Mouse (Mus musculus) lung, embryonic 16.5 days (tissue): Measurements from ENCODE around the gene Rspry1. TPM values are rescaled to one million over a fixed set of nuclear protein-coding genes. Genes with fewer than 3 reads are reported as not detected.

Source experiments
- ATAC-seq: fragments of 200-750 bp; cut with Nextera tagmentation; 2 replicates; pipeline ENCODE4 v1.8.0; 2017; ENCODE audit warnings: low read depth, mild to moderate bottlenecking, moderate library complexity
- H3K27ac ChIP-seq: fragments of 300-500 bp; sonication (generic); 2 replicates; pipeline ENCODE4 v1.5.1; 2014; ENCODE audit warnings: mild to moderate bottlenecking, control low read depth, low read length
- H3K27me3 ChIP-seq: fragments of 300-500 bp; sonication (generic); 2 replicates; pipeline ENCODE4 v1.6.1; 2014; ENCODE audit warnings: low read depth, low read length, mixed read lengths; ENCODE audit not compliant: control insufficient read depth, insufficient read depth
- H3K36me3 ChIP-seq: fragments of 300-500 bp; sonication (generic); 2 replicates; pipeline ENCODE4 v1.6.1; 2014; ENCODE audit warnings: low read length; ENCODE audit not compliant: control insufficient read depth, insufficient read depth
- H3K4me1 ChIP-seq: fragments of 300-500 bp; sonication (generic); replicated peaks from 2 replicates; pipeline ENCODE4 v1.6.1; 2014; ENCODE audit warnings: low read length, mixed read lengths; ENCODE audit not compliant: control insufficient read depth, insufficient read depth
- H3K4me2 ChIP-seq: fragments of 300-500 bp; sonication (generic); 2 replicates; pipeline ENCODE4 v1.6.1; 2014; ENCODE audit warnings: low read depth, low read length, control low read depth
- H3K4me3 ChIP-seq: fragments of 300-500 bp; sonication (generic); 2 replicates; pipeline ENCODE4 v1.5.1; 2014; ENCODE audit warnings: mild to moderate bottlenecking, low read length, control low read depth
- H3K9ac ChIP-seq: fragments of 300-500 bp; sonication (generic); 2 replicates; pipeline ENCODE4 v1.6.1; 2014; ENCODE audit warnings: low read length, control low read depth
- H3K9me3 ChIP-seq: fragments of 300-500 bp; sonication (generic); 2 replicates; pipeline ENCODE4 v1.6.1; 2016; ENCODE audit warnings: low read length; ENCODE audit not compliant: control insufficient read depth
- WGBS: fragments of 180-500 bp; shearing (Covaris S2); extraction: QIAGEN DNeasy Blood & Tissue Kit; methylation state at CpG from one replicate; pipeline ENCODE4 v1.1.7; 2014; 5-methylcytosine and 5-hydroxymethylcytosine counted together
- polyA plus RNA-seq: library from polyadenylated mRNA; unstranded; fragments of >200 nt; fragmentation: Nextera tagmentation; extraction: Ambion mirVana; gene quantifications from 2 replicates; pipeline ENCODE4 v1.2.1, GENCODE M21; 2015

Rspry1 gene
- polyA plus RNA-seq, 1 experiment from 2014 or later = 32.7 TPM

DNA sequence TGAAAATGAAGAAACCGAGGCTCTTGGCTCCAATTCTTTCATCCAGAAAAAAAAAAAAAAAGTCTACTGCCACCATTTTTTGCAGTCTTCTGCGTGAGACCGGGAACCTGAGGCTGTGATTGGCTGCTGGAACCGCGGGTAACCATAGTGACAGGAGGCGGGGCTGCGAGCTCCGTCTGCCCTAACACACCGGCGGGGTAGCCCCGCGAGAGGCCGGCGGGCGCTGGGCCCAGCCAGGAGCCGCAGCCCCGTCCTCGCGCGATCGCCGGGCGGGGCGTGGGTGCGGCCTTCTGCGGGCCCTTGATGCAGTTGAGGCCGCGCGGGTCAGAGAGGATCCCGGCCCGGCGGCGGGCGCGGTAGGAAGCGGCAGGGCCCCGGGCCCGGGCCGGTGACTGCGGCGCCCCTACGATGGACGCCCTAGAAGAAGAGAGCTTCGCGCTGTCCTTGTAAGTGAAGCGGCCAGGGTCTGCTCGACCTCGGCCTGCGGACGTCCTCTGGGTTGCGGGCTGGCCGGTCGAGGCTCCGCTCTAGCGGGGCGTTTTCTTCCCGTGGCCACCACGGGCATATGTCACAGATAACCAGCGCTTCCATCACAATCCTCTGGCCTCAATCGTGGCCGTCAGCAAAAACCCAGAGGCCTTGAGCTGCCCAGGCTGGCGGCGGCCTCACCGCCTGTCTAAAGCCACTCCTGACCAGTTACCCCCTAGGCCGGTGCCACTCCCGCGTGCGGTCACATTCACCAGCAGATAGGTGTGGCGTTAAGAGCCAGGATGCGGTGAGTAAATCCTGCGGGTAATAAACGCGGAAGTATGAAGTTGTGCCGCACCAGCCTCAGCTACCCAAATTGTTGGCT lies 64.9 kb downstream of the Rspry1 start, which contains the start of gene Arl2bp:
TSS of gene Arl2bp (plus strand) at position 145 of the 853 bp plus-strand sequence.
- H3K4me1 ChIP-seq = peaks cover 3% of the 10 kb centered on the region; the same call in 1 of the 2 replicates
- peak within 1 kb of the TSS; percentile 87 for H3K9ac ChIP-seq
- no peaks in the 10 kb centered on the region for H3K27me3 ChIP-seq
- no peaks in the 10 kb centered on the region for H3K9me3 ChIP-seq
- H3K4me2 ChIP-seq = peak within 1 kb of the TSS; percentile 53
- peak; percentile 100 for ATAC-seq
- peaks cover 19% of the 10 kb centered on the region for H3K36me3 ChIP-seq
- under 1% methylated on average over 64 of the region's 74 CpGs for WGBS
- peak within 1 kb of the TSS; percentile 74 for H3K4me3 ChIP-seq
- peak within 1 kb of the TSS; percentile 77 for H3K27ac ChIP-seq

GRCm38 (mm10) chr8:94674384-94674783 lies 72.6 kb downstream of the Rspry1 start:
- WGBS = 54% methylated on average over 5 of the region's 5 CpGs
- H3K4me1 ChIP-seq = peaks cover 13% of the 10 kb centered on the region
- no peak overlapping the region for H3K4me2 ChIP-seq
- H3K4me3 ChIP-seq = no peak overlapping the region
- peak; percentile 37; the same call in 1 of the 2 replicates for ATAC-seq
- no peaks in the 10 kb centered on the region for H3K9me3 ChIP-seq
- H3K9ac ChIP-seq = no peak overlapping the region
- peak overlapping the region; percentile 52 for H3K27ac ChIP-seq
- H3K36me3 ChIP-seq = peaks cover 44% of the 10 kb centered on the region
- no peaks in the 10 kb centered on the region for H3K27me3 ChIP-seq

DNA sequence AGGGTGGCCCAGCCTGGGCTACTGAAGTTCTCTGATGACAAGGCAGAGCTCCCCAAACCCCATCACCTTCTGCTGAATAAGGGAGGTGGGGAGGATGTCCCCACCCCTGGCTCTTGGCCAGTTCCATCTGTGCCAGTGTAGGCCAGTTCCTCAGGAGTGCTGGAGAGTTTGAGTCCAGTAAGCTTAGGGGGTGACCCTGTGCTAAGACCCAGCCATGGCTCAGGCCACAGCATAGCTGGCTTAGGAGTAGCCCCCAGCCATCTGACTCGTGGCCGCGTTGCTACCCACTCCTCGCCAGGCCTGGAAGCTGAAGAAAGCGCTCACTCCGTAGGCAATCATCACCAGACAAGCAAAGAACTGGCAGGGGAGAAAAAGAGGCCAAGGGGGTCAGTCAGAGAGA lies 74.2 kb downstream of the Rspry1 start:
- no peak for ATAC-seq
- H3K27me3 ChIP-seq = no peaks in the 10 kb centered on the region
- H3K4me1 ChIP-seq = peaks cover 14% of the 10 kb centered on the region
- no peak overlapping the region for H3K9ac ChIP-seq
- WGBS = 93% methylated on average over 6 of the region's 6 CpGs
- H3K36me3 ChIP-seq = peaks cover 38% of the 10 kb centered on the region
- no peak overlapping the region for H3K27ac ChIP-seq
- H3K4me2 ChIP-seq = no peak overlapping the region
- H3K9me3 ChIP-seq = no peaks in the 10 kb centered on the region
- no peak overlapping the region for H3K4me3 ChIP-seq

DNA sequence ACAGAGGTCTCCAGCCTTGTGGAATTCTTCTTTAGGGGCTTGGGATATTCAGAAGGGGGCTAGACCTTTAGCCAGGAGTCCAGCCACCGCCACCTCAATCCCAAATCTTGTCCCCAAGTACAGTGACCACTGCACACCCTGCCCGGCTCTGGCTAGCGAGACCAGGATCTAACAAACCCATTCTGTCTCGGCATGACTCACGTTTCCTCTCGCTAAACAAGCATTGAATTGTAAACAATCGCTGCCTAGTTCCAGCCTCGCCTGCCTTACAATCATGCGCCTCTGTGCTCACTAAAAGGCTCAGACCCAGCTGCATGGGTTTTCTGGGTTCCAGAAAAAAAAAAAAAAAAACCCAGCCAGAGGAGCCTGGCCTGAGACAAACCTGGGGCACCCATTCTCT lies 76.8 kb downstream of the Rspry1 start:
- Histone ChIP-seq H3K4me2 (0 out of 2 replicates have a peak overlapping the region, but pooled peaks have one; percentile 16), H3K27ac (peak overlapping the region; percentile 92), H3K4me3 (no peak overlapping the region), H3K4me1 (peaks cover 17% of the 10 kb centered on the region), H3K9ac (peak overlapping the region; percentile 46; the same call in 1 of the 2 replicates), H3K9me3 (no peaks in the 10 kb centered on the region), H3K36me3 (peaks cover 13% of the 10 kb centered on the region), H3K27me3 (no peaks in the 10 kb centered on the region)
- WGBS = 11% methylated on average over 9 of the region's 9 CpGs
- ATAC-seq = peak; percentile 75

- Histone ChIP-seq H3K36me3 (no peaks in the 10 kb centered on the region), H3K4me1 (peaks cover 17% of the 10 kb centered on the region), H3K4me3 (no peak overlapping the region), H3K4me2 (no peak overlapping the region), H3K27ac (no peak overlapping the region), H3K27me3 (no peaks in the 10 kb centered on the region), H3K9ac (no peak overlapping the region), H3K9me3 (no peaks in the 10 kb centered on the region)
- no peak for ATAC-seq
- 84% methylated on average over 3 of the region's 3 CpGs for WGBS
Measured at GRCm38 (mm10) chr8:94680414-94680813, 78.7 kb downstream of the Rspry1 start.

DNA sequence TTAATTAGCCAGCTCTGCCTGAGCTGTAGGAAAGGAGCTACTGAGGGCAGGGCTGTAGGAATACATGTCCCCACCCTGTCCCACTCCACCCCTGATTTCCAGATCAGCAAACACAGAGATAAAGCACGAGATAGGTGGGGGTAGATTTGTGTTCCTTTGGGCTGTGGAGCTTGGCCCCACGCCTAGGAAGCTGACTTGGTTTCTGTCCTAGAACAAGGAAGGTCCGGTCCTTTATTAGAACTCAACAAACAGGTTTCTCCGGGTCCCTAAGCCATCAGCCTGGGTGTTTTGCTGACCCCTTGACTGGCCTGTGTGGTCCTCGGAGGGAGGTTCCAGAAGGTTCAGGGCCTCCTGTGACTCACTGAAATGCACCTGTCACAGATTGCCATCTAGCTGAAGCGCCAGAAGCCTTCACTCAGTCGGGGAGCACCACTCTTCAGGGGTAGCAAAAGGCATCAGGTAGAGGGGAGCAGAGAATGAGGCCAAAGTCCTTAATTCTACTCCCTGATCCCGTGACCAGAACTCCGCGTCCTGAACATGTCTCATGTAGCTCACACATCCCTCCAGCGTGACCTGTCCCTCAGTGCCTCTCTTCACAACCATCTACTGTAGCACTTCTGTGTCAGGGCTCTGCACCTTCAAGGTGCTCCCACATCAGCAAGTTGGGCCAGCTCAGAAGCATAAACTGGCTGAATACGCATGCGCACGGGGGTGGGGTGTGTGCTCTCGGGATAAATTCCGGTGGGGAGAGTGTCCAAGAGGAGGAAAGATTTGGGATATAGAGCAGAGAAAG lies 81.2 kb downstream of the Rspry1 start:
- no peaks in the 10 kb centered on the region for H3K36me3 ChIP-seq
- no peak overlapping the region for H3K4me3 ChIP-seq
- H3K9ac ChIP-seq = no peak overlapping the region
- no peaks in the 10 kb centered on the region for H3K27me3 ChIP-seq
- 61% methylated on average over 16 of the region's 16 CpGs for WGBS
- no peaks in the 10 kb centered on the region for H3K9me3 ChIP-seq
- ATAC-seq = peak; percentile 42
- H3K4me2 ChIP-seq = no peak overlapping the region
- peaks cover 15% of the 10 kb centered on the region for H3K4me1 ChIP-seq
- H3K27ac ChIP-seq = 0 out of 2 replicates have a peak overlapping the region, but pooled peaks have one; percentile 14

GRCm38 (mm10) chr8:94684287-94684686 lies 82.5 kb downstream of the Rspry1 start:
- WGBS = 71% methylated on average over 4 of the region's 4 CpGs
- no peak overlapping the region for H3K4me3 ChIP-seq
- H3K4me2 ChIP-seq = no peak overlapping the region
- H3K4me1 ChIP-seq = peaks cover 5% of the 10 kb centered on the region
- H3K9me3 ChIP-seq = no peaks in the 10 kb centered on the region
- H3K27me3 ChIP-seq = no peaks in the 10 kb centered on the region
- no peak overlapping the region for H3K27ac ChIP-seq
- no peak overlapping the region for H3K9ac ChIP-seq
- ATAC-seq = no peak
- H3K36me3 ChIP-seq = no peaks in the 10 kb centered on the region

GRCm38 (mm10) chr8:94685953-94686352 lies 84.2 kb downstream of the Rspry1 start:
- H3K36me3 ChIP-seq = no peaks in the 10 kb centered on the region
- H3K9ac ChIP-seq = no peak overlapping the region
- no peak for ATAC-seq
- 41% methylated on average over 9 of the region's 9 CpGs for WGBS
- no peak overlapping the region for H3K4me3 ChIP-seq
- H3K27ac ChIP-seq = no peak overlapping the region
- H3K4me1 ChIP-seq = peaks cover 3% of the 10 kb centered on the region; the same call in 1 of the 2 replicates
- no peaks in the 10 kb centered on the region for H3K9me3 ChIP-seq
- no peak overlapping the region for H3K4me2 ChIP-seq
- H3K27me3 ChIP-seq = no peaks in the 10 kb centered on the region

DNA sequence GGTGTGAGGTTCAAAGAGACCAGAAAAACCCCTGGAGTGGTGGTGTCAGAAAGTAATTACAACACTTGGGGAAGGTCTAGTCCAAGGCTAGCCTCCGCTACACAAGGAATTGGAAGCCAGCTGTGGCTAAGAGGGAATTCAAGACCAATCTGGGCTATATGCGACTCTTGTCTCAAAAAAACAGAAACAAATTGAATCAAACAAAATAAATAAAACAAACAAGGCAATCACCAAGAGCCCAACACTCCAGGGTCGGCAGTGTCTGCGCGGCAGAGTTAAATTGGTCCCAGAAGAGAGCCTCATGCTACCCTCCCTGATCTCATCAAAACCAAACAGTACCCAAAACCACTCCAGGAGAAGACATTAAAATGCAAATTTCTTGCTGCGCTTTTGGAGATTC lies 93.0 kb downstream of the Rspry1 start:
- Histone ChIP-seq H3K27me3 (peaks cover 36% of the 10 kb centered on the region), H3K36me3 (no peaks in the 10 kb centered on the region), H3K4me1 (peaks cover 12% of the 10 kb centered on the region), H3K4me2 (no peak overlapping the region), H3K9ac (no peak overlapping the region), H3K4me3 (no peak overlapping the region; the same call in 1 of the 2 replicates), H3K9me3 (no peaks in the 10 kb centered on the region), H3K27ac (no peak overlapping the region)
- 9% methylated on average over 6 of the region's 6 CpGs for WGBS
- no peak for ATAC-seq
